Mouse (Mus musculus) urinary bladder, postnatal 25 days (tissue): ENCODE data around the gene Vmn1r137.
"Not testable (repeated sequence)": the region's sequence is repeated elsewhere in the genome, so short reads cannot be mapped to it uniquely, and the experiment has no call there.

Experiments
- DNase-seq: peaks from one replicate; pipeline ENCODE4 v3.0.0; 2022; ENCODE audit warnings: low spot score

Gene Vmn1r137

DNA sequence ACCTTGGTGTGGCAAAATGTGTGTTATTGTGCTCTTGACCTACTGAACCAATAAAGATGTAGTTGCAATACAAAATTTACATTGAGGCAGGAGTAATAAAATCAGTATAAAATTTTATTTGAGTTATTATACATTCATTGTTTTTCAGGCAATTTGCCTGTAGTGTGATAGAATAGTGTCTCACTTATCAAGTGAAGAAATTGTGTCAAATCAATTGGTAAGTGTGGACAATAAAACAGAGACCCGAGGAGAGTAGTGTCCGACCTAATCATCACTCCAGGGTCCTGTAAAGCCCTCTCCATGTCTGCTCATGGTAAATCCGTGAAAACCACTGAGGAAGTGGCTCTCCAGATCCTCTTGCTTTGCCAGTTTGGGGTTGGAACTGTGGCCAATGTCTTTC is at the start of gene Vmn1r137:
Vmn1r137 (plus strand) TSS at position 301 of the 400 bp plus-strand sequence.
- DNase-seq = not testable (repeated sequence)

DNA sequence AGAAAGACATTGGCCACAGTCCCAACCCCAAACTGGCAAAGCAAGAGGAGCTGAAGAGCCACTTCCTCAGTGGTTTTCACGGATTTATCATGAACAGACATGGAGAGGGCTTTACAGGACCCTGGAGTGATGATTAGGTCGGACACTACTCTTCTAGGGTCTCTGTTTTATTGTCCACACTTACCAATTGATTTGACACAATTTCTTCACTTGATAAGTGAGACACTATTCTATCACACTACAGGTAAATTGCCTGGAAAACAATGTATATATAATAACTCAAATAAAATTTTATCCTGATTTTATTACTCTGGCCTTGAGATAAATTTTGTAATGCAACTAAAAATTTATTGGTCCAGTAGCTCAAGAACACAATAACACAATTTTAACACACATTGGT is 34.4 kb downstream of the Vmn1r137 start, which contains the start of gene Vmn1r138:
Vmn1r138 (minus strand) TSS at position 101 of the 400 bp plus-strand sequence.
- not testable (repeated sequence) for DNase-seq
